Mouse (Mus musculus): ENCODE data around the gene Ubxn1. TPM values are rescaled to one million over a fixed set of nuclear protein-coding genes. Genes with fewer than 3 reads are reported as not detected.
A peak's percentile ranks its signal among the peaks of the same experiment; 100 is the strongest.
"Not testable (repeated sequence)": the region's sequence is repeated elsewhere in the genome, so short reads cannot be mapped to it uniquely, and the experiment has no call there.

Ubxn1 gene
- 10 to 100 TPM; 85.7 to 98.6 TPM for total RNA-seq (2021)

- peak; percentile 99 to 100 for DNase-seq
Observed at GRCm38 (mm10) chr19:8871267-8872186, at the start of gene Ubxn1. Gene Ubxn1 (plus strand): TSS chr19:8871496.

- DNase-seq = no peak
Observed at GRCm38 (mm10) chr19:8822696-8823095, 48.6 kb upstream of the Ubxn1 start.

DNA sequence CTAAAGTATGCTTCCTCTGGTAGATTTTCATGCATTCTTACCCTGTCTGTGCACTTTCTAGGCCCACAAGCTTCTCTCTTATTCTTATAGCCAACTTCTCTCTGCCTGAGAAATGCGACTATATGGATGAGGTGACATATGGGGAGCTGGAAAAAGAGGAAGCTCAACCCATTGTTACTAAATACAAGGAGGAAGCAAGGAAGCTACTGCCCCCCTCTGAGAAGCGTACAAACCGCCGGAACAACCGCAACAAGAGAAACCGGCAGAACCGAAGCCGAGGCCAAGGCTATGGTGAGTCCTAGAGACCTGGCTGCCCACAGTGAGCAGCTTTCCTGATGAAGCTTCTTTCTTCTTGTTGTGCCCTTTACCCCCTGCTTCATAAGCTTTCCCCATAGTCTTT lies 41.6 kb upstream of the Ubxn1 start, which contains the start of gene AC129217.1:
AC129217.1 (plus strand) TSS at position 114 of the 400 bp plus-strand sequence.
- DNase-seq = no peak

DNA sequence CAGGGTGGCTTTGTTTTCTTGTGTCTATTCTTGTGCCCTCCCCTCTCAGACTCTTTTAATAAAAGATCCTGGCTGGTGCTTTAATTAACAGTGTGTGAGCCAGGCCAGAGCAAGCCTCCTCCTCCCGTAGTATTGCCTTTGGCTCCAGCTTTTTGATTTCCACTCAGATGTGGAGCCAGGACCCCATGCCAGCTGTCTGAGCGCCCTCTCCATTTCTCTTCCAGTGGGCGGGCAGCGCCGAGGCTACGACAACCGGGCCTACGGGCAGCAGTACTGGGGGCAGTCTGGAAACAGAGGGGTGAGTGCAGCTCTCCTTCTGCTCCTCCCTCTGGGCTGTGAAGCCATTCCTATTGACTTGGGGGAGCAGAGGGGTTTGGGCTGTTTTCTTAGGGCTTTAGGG lies 40.6 kb upstream of the Ubxn1 start:
- peak; percentile 43 to 49 for DNase-seq

DNA sequence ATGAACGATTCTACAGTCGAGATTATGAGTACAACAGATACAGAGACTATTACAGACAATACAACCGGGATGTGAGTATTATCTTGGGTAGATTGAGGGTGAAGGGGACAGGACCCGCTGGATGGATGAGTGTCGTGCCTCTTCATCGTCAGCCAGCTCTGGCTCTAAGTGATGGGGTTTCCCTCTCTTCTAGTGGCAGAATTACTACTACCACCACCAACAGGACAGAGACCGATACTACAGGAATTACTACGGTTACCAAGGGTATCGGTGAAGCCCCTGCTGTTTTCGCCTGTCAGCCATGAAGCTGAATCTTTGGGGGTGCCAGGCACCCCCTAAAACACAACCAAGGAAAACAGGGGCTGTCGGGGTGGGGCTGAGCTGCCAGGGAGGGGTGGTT lies 40.0 kb upstream of the Ubxn1 start:
- DNase-seq = no peak

GRCm38 (mm10) chr19:8832971-8833370 lies 38.3 kb upstream of the Ubxn1 start:
- DNase-seq = peak in 1 of 2 experiments; percentile 28

GRCm38 (mm10) chr19:8836327-8836726 lies 35.0 kb upstream of the Ubxn1 start:
- DNase-seq = not testable (repeated sequence)

DNA sequence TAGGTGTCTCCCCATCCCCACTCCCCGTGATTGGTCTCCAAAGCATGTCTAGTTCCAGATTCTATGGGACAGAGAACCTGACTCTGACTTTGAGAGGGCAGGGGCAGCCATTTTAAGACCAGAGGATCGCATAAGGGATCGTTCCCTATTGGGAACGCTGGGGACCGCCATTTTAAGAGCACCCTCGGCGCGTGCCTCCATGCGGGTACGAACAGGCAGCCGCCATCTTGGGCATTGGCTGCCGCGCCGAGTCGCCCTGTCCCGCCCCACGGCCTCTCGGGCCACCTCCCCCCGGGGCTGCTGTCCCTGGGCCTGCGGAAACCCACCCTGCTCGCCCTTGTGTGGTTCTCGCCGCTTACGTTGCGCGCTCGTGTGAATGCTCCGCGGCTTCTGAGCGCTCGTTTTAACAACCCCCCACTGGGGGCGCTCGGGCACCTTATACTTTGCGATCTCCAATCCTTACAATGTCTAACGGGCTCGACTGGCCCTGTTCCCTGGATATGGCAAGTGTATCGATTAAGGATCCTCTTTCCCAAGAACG lies 34.0 kb upstream of the Ubxn1 start, which contains the start of gene Bscl2:
Bscl2 (plus strand) TSS at position 217 of the 541 bp plus-strand sequence.
- DNase-seq = peak; percentile 87 to 88

DNA sequence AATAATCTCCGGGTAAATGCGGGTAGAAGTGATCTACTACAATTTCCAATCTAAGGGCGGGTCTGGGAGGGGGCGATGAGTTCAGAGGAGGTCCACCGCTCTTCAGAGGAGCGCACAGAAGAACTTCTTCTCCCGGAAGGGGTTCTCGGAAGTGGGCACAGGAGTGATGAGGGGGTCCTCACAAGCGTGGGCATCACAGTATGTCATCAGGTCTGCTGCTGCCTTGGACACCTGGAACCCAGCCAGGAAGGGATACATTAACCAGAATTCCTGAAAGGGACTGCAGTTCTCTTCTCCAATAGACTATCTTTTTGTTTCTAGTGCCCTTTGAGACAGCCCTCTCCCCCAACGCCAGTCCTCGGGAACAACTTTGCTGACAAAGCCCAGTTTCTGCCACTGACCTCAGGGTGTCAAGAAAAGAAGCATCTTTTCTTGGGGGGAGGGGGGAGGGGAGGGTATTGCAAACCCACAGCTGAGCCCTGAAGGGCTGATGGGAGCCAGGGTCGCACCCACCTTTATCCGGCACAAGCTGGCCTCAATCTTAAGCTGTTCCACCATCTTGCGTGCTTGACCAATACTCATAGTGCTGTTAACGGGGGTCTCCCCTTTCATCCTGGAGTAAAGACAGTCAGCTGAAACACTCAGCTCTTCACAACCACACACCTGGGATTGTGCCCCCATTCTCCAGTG lies 33.1 kb upstream of the Ubxn1 start:
- peak; percentile 28 to 38 for DNase-seq

DNA sequence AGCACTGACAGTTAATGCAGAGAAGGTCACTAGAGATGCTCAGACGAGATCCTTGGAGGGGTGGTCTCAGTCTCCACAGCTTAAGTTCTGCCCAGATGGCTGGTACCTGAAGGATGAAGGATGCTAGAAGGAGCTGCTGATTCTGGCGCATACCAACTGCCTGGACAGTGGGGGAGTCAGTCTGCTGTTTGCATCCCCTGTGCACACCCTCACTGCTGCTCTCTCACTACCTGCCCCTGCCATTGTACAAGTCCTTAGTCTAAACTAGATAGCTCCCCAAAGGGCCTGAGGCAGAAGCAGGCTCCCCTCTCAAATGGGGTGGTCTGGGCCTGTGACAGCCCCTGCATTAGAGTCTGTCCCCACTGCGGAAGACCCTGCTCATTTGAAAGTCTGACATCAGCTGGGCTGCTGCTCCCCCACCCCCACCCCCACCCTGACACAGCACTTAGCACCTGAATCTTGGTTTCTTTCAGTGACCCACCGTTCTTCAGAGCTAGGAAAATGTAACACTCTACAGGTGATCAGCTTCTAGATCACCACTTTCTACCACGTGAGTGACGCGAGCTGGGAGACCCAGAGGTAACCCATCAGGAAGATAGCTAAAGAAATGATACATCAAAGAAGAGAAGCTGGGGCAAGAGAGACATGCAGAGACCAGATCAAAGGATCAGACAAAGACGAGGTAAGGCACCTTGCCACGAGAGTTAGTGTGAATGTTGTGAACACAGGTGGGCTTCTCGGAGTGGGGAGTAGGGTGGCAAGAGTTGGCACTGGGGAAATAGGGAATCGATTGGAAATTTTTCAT lies 32.0 kb upstream of the Ubxn1 start, which contains the start of gene Gng3:
Gng3 (minus strand) TSS at position 92 of the 805 bp plus-strand sequence.
- DNase-seq = peak; percentile 76 to 77

DNA sequence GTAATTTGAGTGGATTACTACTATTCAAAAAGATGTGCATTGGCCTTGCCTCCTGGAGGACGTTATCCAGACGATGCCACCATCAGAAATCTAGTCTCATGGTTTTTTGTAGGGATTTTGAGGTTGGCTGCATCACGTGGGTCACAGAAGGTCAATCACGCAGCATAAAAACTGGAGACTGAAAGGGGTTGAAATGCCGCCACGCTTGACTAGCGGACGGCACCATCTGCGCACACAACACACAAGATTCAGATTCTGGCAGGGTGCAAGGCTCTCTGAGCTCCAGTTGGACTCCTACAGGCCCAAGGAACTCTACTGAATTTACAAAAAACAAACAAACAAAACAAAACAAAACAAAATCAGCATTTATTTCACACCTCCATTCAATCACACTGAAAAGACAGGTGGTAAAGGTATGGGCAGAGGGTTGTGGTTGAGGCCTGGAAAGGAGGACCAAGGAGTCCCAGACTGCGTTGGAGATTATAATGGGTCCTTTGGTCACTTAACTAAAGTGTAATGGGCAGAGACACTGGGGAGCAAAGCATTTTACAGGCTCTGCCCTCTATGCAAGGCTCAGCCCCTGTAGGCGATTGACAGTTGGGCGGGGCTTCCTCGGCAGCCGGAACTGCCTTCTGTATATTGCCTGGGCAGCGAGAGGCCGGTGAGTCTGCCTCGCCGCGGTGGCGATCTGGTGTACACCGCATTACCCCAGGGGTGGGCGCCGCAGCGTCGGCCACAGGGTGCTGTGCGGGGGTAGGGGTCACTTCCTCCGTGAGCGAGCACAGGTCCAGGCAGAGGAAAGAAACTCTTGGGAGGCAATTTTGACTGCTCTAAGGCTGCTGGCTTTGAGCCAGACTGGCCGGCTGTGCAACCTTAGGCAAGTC lies 31.1 kb upstream of the Ubxn1 start:
- peak; percentile 76 to 77 for DNase-seq

DNA sequence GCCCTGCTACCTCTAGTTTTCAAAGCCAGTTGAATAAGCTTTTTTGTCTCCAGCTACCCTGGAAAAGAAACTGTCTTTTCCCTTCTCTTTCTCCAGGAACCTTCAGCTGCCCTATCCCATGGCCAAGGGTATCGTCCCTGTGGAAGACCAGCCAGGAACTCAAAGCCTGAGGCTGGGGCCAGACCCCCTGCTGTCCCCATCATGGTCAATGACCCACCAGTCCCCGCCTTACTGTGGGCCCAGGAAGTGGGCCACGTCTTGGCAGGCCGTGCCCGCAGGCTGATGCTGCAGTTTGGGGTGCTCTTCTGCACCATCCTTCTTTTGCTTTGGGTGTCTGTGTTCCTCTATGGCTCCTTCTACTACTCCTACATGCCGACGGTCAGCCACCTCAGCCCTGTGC lies 30.3 kb upstream of the Ubxn1 start:
- DNase-seq = no peak

GRCm38 (mm10) chr19:8842961-8843360 lies 28.3 kb upstream of the Ubxn1 start:
- DNase-seq = no peak

DNA sequence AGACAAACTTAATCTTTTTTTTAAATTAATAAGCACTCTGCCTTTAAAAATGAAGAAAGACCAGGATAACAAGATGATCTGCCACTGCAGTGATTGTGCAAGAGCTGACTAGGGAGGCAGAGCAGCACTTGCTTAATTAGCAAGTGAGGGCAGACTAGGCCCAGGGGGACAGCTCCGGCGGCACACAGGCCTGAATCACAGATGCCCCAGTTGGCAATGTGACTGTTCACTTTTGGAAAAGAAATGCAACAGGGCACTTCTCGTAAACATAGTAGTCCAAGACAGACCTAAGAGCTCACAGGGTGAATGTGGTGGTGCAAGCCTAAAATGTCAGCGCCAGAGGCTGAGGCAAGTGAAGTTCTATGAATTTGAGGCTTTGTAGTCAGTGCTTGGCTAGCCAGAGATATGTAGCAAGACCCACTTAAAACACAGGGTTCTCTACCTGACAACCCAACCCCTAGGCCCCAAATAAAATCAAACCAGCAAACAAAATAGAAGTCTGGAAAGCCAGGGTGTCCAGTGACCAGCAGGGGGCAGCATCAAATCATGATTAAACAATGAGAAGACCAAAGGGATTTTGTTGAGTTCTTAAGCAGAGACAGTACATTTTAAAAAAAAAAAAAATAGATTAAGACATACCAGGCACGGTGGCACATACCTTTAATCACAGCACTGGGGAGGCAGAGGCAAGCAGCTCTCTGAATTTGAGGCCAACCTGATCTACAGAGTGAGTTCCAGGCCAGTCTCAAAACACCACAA lies 26.7 kb upstream of the Ubxn1 start:
- DNase-seq = peak; percentile 55 to 69

DNA sequence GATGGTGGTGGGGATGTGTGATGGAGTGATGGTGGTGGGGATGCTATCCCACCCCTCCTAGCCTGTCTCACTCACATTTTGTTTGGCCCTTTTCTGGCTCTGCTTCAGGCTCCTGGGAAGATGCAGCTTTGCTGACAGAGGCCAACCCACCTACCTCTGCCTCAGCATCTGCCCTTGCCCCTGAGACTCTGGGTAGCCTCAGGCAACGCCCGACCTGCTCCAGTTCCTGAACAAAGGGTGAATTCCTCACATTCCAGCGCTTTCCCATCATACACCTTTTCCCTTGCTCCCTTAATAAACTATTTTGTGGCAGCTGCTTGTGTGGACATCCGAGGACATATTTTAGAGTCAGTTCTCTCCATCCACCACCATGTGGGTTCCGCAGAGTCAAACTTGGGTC lies 22.9 kb upstream of the Ubxn1 start:
- DNase-seq = no peak

DNA sequence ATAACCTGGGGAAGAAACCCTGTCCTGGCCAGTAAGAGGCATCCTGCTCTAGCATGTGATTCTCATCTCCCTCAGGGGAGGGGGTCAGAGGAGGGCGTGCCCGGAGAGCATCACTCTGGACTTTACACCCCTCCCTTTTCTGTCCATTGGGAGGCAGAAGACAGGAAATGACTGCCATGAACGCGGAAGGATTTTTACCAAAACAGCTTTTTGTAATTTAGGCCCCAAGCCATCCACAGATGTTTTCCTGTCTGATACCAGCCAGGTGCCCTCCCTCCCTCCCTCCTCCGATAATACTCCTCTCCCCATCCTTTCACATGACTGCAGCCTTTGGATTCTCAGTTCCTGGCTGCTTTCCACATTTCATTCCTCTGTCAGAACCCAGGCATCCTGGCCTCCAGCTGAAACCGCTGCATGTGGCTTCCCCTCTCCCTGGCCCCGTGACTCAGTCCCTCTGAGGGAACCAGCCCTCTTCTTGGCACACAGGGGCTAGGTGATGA lies 20.8 kb upstream of the Ubxn1 start, which contains the start of gene Lrrn4cl:
Lrrn4cl (plus strand) TSS at position 367 of the 500 bp plus-strand sequence.
- DNase-seq = no peak

DNA sequence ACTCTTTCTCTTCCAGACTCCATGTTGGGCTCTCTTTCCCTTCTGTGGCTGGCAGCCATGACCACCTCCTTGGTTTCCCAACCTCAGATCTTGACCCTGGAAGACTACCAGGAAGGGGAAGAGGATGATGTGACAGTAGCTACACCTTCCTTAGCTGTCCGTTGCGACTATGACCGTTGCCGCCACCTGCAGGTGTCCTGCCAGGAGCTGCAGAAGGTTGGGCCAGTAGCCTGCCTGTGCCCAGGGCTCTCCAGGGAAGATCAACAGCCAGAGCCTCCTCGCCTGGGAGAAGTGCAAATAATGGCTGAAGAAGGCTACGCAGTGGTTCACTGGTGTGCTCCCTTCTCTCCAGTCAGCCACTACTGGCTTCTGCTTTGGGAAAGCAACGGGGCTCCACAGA lies 19.7 kb upstream of the Ubxn1 start:
- no peak for DNase-seq

GRCm38 (mm10) chr19:8852236-8852928 lies 18.9 kb upstream of the Ubxn1 start:
- no peak for DNase-seq

DNA sequence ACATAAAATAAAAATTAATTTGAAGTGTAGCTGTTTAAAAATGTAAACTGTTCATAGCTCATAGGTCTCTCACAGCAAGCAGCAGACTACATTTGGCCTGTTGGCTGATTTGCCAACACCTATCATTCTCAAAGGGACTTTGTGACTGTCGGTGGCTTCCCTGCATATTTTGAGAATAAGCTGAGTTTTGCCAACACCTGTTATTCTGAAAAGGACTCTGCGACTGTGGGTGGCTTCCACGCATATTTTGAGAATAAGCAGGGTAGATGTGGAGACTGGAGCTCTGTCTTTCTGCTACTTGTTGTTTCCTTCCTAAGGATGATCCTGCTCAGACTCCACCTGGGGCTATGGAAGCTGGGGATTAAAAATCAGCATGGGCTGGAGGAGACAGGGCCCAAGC lies 18.2 kb upstream of the Ubxn1 start:
- no peak for DNase-seq
